ENCODE assay signal across 8 mouse cellular contexts in genomic region chr4:150048038-150048437, GRCm38 (mm10). TPM values are rescaled to one million over a fixed set of nuclear protein-coding genes. Genes with fewer than 3 reads are reported as not detected.
DNase-seq lines count a peak whose midpoint lies in the region; ATAC-seq lines count a peak whose summit lies in the region.

No protein-coding gene starts in this region.

- no peak for ATAC-seq in embryonic facial prominence, embryonic 15.5 days (ENCODE audit: insufficient number of reproducible peaks, low FRiP score, low TSS enrichment, low read depth)
- ATAC-seq in limb, embryonic 11.5 days (ENCODE audit: insufficient number of reproducible peaks, low FRiP score, low TSS enrichment, low read depth), result peak; percentile 29; the same call in 1 of the 2 replicates

- peaks cover 10% of the 10 kb centered on the region for H3K27me3 ChIP-seq in embryonic facial prominence, embryonic 15.5 days
- H3K27me3 ChIP-seq in limb, embryonic 11.5 days (ENCODE audit: control insufficient read depth, insufficient read depth, low read length), result peaks cover 28% of the 10 kb centered on the region
- H3K27me3 ChIP-seq in midbrain, embryonic 10.5 days (ENCODE audit: low read depth, poor library complexity, severe bottlenecking), result peaks cover 77% of the 10 kb centered on the region

- H3K27ac ChIP-seq in embryonic facial prominence, embryonic 15.5 days (replicated peaks), result peak overlapping the region; percentile 55; the same call in 1 of the 2 replicates
- H3K27ac ChIP-seq in limb, embryonic 11.5 days (replicated peaks; ENCODE audit: low read depth, low read length), result no peak overlapping the region
- peak overlapping the region; percentile 74; the same call in 1 of the 2 replicates for H3K27ac ChIP-seq in midbrain, embryonic 10.5 days (replicated peaks)

- peak overlapping the region; percentile 40 for H3K9ac ChIP-seq in embryonic facial prominence, embryonic 15.5 days
- peak overlapping the region; percentile 43 for H3K9ac ChIP-seq in limb, embryonic 11.5 days (ENCODE audit: low read length)

- peaks cover 22% of the 10 kb centered on the region for H3K4me1 ChIP-seq in embryonic facial prominence, embryonic 15.5 days
- H3K4me1 ChIP-seq in limb, embryonic 11.5 days (ENCODE audit: control insufficient read depth, insufficient read depth, low read length), result peaks cover 14% of the 10 kb centered on the region
- H3K4me1 ChIP-seq in midbrain, embryonic 10.5 days, result peaks cover 32% of the 10 kb centered on the region

- no peaks in the 10 kb centered on the region for H3K36me3 ChIP-seq in embryonic facial prominence, embryonic 15.5 days
- H3K36me3 ChIP-seq in limb, embryonic 11.5 days (ENCODE audit: control insufficient read depth, insufficient read depth, low read length), result no peaks in the 10 kb centered on the region
- H3K36me3 ChIP-seq in midbrain, embryonic 10.5 days, result no peaks in the 10 kb centered on the region

- H3K4me2 ChIP-seq in embryonic facial prominence, embryonic 15.5 days (replicated peaks), result peak overlapping the region; percentile 95
- H3K4me2 ChIP-seq in limb, embryonic 11.5 days (ENCODE audit: low read depth, severe bottlenecking), result peak overlapping the region; percentile 92

- DNase-seq in thymus, postnatal 4 days, result peak; percentile 34
- no peak for DNase-seq in thymus, adult 18-20 months
- peak; percentile 71 for DNase-seq in heart, postnatal 4 days
- peak; percentile 68 for DNase-seq in limb, embryonic 11.5 days (ENCODE audit: low spot score)
- peak; percentile 56 for DNase-seq in midbrain, embryonic 10.5 days (ENCODE audit: low spot score)
- DNase-seq in urinary bladder, postnatal 14 days (ENCODE audit: low spot score), result peak; percentile 55
- DNase-seq in right cerebral cortex, postnatal 10 days (ENCODE audit: low spot score in 2 of 2), result no peak

- under 1% methylated on average over 20 of the region's 20 CpGs for WGBS in embryonic facial prominence, embryonic 15.5 days
- 0% methylated on average over 20 of the region's 20 CpGs for WGBS in limb, embryonic 11.5 days
- 1% methylated on average over 20 of the region's 20 CpGs for WGBS in midbrain, embryonic 10.5 days

- no peaks in the 10 kb centered on the region for H3K9me3 ChIP-seq in embryonic facial prominence, embryonic 15.5 days (replicated peaks)
- no peaks in the 10 kb centered on the region for H3K9me3 ChIP-seq in limb, embryonic 11.5 days (ENCODE audit: control insufficient read depth, low read length)
- no peaks in the 10 kb centered on the region for H3K9me3 ChIP-seq in midbrain, embryonic 10.5 days (replicated peaks)

- peak overlapping the region; percentile 54 for H3K4me3 ChIP-seq in embryonic facial prominence, embryonic 15.5 days (replicated peaks)
- H3K4me3 ChIP-seq in limb, embryonic 11.5 days (ENCODE audit: low read depth, low read length), result peak overlapping the region; percentile 43
- H3K4me3 ChIP-seq in midbrain, embryonic 10.5 days, result peak overlapping the region; percentile 60

RNA-seq across cellular contexts. Expression of gene Gpr157, which starts 39.1 kb away (rescaled TPM):
- 1.5 and 1.7 TPM in 2 replicates for polyA plus RNA-seq in embryonic facial prominence, embryonic 15.5 days (2015; fragmentation: Nextera tagmentation; extraction: Ambion mirVana)
- total RNA-seq in heart, postnatal 4 days (2021), result 10 to 100 TPM; 14.1 to 19.8 TPM
- 0.29 and 0.47 TPM in 2 replicates for polyA plus RNA-seq in limb, embryonic 11.5 days (2014; fragmentation: Nextera tagmentation; extraction: Ambion mirVana)
- 0.60 and 0.62 TPM in 2 replicates for polyA plus RNA-seq in midbrain, embryonic 10.5 days (2016; fragmentation: Nextera tagmentation; extraction: Ambion mirVana)

RNA-seq across cellular contexts. Expression of gene H6pd, which starts 39.2 kb away (rescaled TPM):
- 12.1 and 12.2 TPM in 2 replicates for polyA plus RNA-seq in embryonic facial prominence, embryonic 15.5 days (2015; fragmentation: Nextera tagmentation; extraction: Ambion mirVana)
- total RNA-seq in heart, postnatal 4 days (2021), result 10 to 100 TPM; 34.1 to 35.2 TPM
- 3.5 and 3.9 TPM in 2 replicates for polyA plus RNA-seq in limb, embryonic 11.5 days (2014; fragmentation: Nextera tagmentation; extraction: Ambion mirVana)
- polyA plus RNA-seq in midbrain, embryonic 10.5 days (2016; fragmentation: Nextera tagmentation; extraction: Ambion mirVana), result 3.7 and 4.0 TPM in 2 replicates

Comparison
In these comparisons a context has a peak if more than half of its experiments do, and no peak if none do; other contexts are left out.
1. DNase-seq: peak in thymus, postnatal 4 days (single experiment), heart, postnatal 4 days (single experiment), limb, embryonic 11.5 days (single experiment), midbrain, embryonic 10.5 days (single experiment) and urinary bladder, postnatal 14 days (single experiment); none in thymus, adult 18-20 months (0 of 2) and right cerebral cortex, postnatal 10 days (0 of 2).
2. Peak in every context shown above with its lines, with median percentiles within 50 percentile points of each other: H3K4me3 ChIP-seq.